Mouse (Mus musculus): ENCODE measurements around the gene Tspo2.

Gene Tspo2

GRCm38 (mm10) chr17:48450666-48451352 is 513 bp downstream of the Tspo2 start:
- no peak for DNase-seq

GRCm38 (mm10) chr17:48447675-48448074 is 3.6 kb downstream of the Tspo2 start:
- DNase-seq, result no peak

- DNase-seq, result no peak
Measured at GRCm38 (mm10) chr17:48443542-48444145, 7.7 kb downstream of the Tspo2 start.

- DNase-seq, result no peak
Measured at GRCm38 (mm10) chr17:48442745-48443457, 8.4 kb downstream of the Tspo2 start.

GRCm38 (mm10) chr17:48437421-48437911 is 13.9 kb downstream of the Tspo2 start:
- no peak for DNase-seq

GRCm38 (mm10) chr17:48436487-48436886 is 14.8 kb downstream of the Tspo2 start:
- no peak for DNase-seq

- no peak for DNase-seq
Measured at GRCm38 (mm10) chr17:48434479-48434878, 16.8 kb downstream of the Tspo2 start.

- DNase-seq, result no peak
Measured at GRCm38 (mm10) chr17:48433689-48434330, 17.5 kb downstream of the Tspo2 start.

- DNase-seq, result no peak
Measured at GRCm38 (mm10) chr17:48433006-48433655, 18.2 kb downstream of the Tspo2 start.

GRCm38 (mm10) chr17:48432158-48432980 is 19.0 kb downstream of the Tspo2 start, which contains the start of gene Apobec2:
Apobec2 (minus strand) TSS chr17:48432930.
- DNase-seq, result peak; percentile 55

- DNase-seq, result no peak
Measured at GRCm38 (mm10) chr17:48431054-48431453, 20.3 kb downstream of the Tspo2 start.

GRCm38 (mm10) chr17:48430394-48430793 is 20.9 kb downstream of the Tspo2 start:
- DNase-seq, result peak; percentile 63

- DNase-seq, result peak; percentile 37
Measured at GRCm38 (mm10) chr17:48427852-48428530, 23.3 kb downstream of the Tspo2 start.

GRCm38 (mm10) chr17:48426991-48427750 is 24.2 kb downstream of the Tspo2 start:
- no peak for DNase-seq

- peak; percentile 33 for DNase-seq
Measured at GRCm38 (mm10) chr17:48425823-48426612, 25.3 kb downstream of the Tspo2 start.

- DNase-seq, result no peak
Measured at GRCm38 (mm10) chr17:48424237-48424636, 27.1 kb downstream of the Tspo2 start.

- DNase-seq, result no peak
Measured at GRCm38 (mm10) chr17:48419571-48419970, 31.8 kb downstream of the Tspo2 start.

- no peak for DNase-seq
Measured at GRCm38 (mm10) chr17:48418781-48419180, 32.5 kb downstream of the Tspo2 start.

GRCm38 (mm10) chr17:48418174-48418573 is 33.1 kb downstream of the Tspo2 start:
- no peak for DNase-seq
